Mouse (Mus musculus): ENCODE data around the gene Gm12355. TPM values are rescaled to one million over a fixed set of nuclear protein-coding genes. Genes with fewer than 3 reads are reported as not detected.
"Not testable (repeated sequence)": the region's sequence is repeated elsewhere in the genome, so short reads cannot be mapped to it uniquely, and the experiment has no call there.

The Gm12355 gene
- 1 to 10 TPM; 3.1 to 6.4 TPM for total RNA-seq (2021)
- long read RNA-seq, experiment 1, result 0 reads
- long read RNA-seq, experiment 2, result 0 reads

GRCm38 (mm10) chr11:98625611-98626410 lies at the start of gene Gm12355, which contains the start of gene Gsdma3:
Gene Gm12355, minus strand, starts transcription at chr11:98625661.
Gene Gsdma3, plus strand, starts transcription at chr11:98626360.
- no peak for DNase-seq

GRCm38 (mm10) chr11:98673136-98673535 lies 47.7 kb upstream of the Gm12355 start:
- peak; percentile 34 for DNase-seq

- DNase-seq, result no peak
These were observed 47.0 kb upstream of the Gm12355 start for GRCm38 (mm10) chr11:98672482-98672881.

- no peak for DNase-seq
These were observed 46.4 kb upstream of the Gm12355 start for GRCm38 (mm10) chr11:98671857-98672256.

GRCm38 (mm10) chr11:98671284-98671815 lies 45.9 kb upstream of the Gm12355 start:
- DNase-seq, result no peak

GRCm38 (mm10) chr11:98668984-98669383 lies 43.5 kb upstream of the Gm12355 start:
- no peak for DNase-seq

GRCm38 (mm10) chr11:98664091-98664490 lies 38.6 kb upstream of the Gm12355 start, which contains the start of gene Gsdma:
Gene Gsdma, plus strand, starts transcription at chr11:98664351.
- no peak for DNase-seq

GRCm38 (mm10) chr11:98660517-98660916 lies 35.1 kb upstream of the Gm12355 start:
- no peak for DNase-seq

GRCm38 (mm10) chr11:98655076-98655475 lies 29.6 kb upstream of the Gm12355 start:
- DNase-seq, result not testable (repeated sequence)

- no peak for DNase-seq
These were observed 21.0 kb upstream of the Gm12355 start, which contains the start of gene Gsdma2 for GRCm38 (mm10) chr11:98646459-98646858. Gene Gsdma2, plus strand, starts transcription at chr11:98646759.

- DNase-seq, result no peak
These were observed 20.5 kb upstream of the Gm12355 start for GRCm38 (mm10) chr11:98645946-98646345.

- DNase-seq, result no peak
These were observed 19.3 kb upstream of the Gm12355 start for GRCm38 (mm10) chr11:98644757-98645156.

GRCm38 (mm10) chr11:98640091-98640490 lies 14.6 kb upstream of the Gm12355 start:
- DNase-seq, result no peak

- DNase-seq, result no peak
These were observed 12.0 kb upstream of the Gm12355 start for GRCm38 (mm10) chr11:98637501-98637900.

GRCm38 (mm10) chr11:98635312-98635970 lies 10.0 kb upstream of the Gm12355 start:
- not testable (repeated sequence) for DNase-seq

GRCm38 (mm10) chr11:98630646-98631045 lies 5.2 kb upstream of the Gm12355 start:
- DNase-seq, result no peak

GRCm38 (mm10) chr11:98628706-98629105 lies 3.2 kb upstream of the Gm12355 start:
- no peak for DNase-seq

GRCm38 (mm10) chr11:98624381-98624780 lies 1.1 kb downstream of the Gm12355 start:
- not testable (repeated sequence) for DNase-seq

- not testable (repeated sequence) for DNase-seq
These were observed 1.5 kb downstream of the Gm12355 start for GRCm38 (mm10) chr11:98623981-98624380.

GRCm38 (mm10) chr11:98620791-98621190 lies 4.7 kb downstream of the Gm12355 start:
- no peak for DNase-seq

GRCm38 (mm10) chr11:98606763-98607162 lies 18.7 kb downstream of the Gm12355 start:
- DNase-seq, result no peak

- not testable (repeated sequence) for DNase-seq
These were observed 20.6 kb downstream of the Gm12355 start for GRCm38 (mm10) chr11:98604911-98605310.

- no peak for DNase-seq
These were observed 21.5 kb downstream of the Gm12355 start for GRCm38 (mm10) chr11:98603953-98604352.

Data from gastrocnemius, postnatal 25 days (tissue).